Mouse (Mus musculus): ENCODE measurements at regions not wholly inside any gene's neighbourhood (a gene's known extent, or its start where the extent isn't known, plus 50 kb on each side); places are given as distances from the start of the nearest gene placed in this dataset.

DNA sequence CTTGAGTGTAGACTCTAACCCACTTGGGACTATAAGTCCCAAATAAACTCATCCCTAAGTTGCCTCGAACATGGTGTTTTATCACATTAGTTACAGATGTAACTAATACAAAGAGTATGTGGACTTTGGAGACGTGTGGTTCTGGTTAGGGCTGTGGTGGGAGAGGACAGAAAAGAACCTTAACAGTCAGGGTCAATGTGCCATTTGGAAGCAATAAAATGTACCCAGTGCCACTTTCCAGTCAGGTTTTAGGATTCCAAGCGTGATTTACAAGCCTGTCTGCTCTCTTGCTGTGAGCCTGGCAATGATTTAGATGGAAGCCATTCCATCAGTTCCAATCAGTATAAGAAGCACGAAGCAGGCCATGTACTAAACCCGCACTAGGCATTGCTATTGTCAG is 65.2 kb upstream of the D16Ertd472e start:
- no peak for DNase-seq (ENCODE audit: low spot score)

DNA sequence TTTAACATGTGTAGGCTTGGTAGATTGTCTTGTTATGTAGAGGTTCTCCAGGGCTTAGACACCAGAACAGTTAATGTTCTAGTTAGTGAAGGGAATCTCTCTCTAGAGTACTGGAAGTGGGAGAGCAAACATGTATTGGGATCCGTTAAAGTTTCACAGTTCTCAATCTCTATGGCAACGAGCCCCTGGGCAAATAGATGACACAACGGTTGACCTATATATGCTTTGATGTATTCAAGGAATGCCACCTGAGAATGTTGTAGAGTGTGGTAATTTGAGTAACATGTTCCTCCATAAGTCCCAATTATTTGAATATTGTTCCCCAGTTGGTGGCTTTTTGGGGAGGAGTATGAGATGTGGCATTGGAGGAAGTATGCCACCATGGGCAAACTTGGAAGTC is 64.7 kb upstream of the D16Ertd472e start:
- no peak for TF ChIP-seq TAL1 (conservative IDR thresholded peaks at IDR 0.05; ENCODE audit: low read depth, low read length)
- no peak for TF ChIP-seq POLR2AphosphoS5 (IDR thresholded peaks at IDR 0.05; ENCODE audit: insufficient replicate concordance, low read depth, low read length)
- no peak for TF ChIP-seq GATA1 (IDR thresholded peaks at IDR 0.05; ENCODE audit: borderline replicate concordance, low read length)
- no peak for TF ChIP-seq GATA2 (IDR thresholded peaks at IDR 0.05; ENCODE audit: borderline replicate concordance, low read depth, low read length)
- no peak for TF ChIP-seq CTCF (IDR thresholded peaks at IDR 0.05; ENCODE audit: low read depth, low read length)
- H3K9me3 ChIP-seq (replicated peaks): peaks cover 29% of the 10 kb centered on the region
- no peaks in the 10 kb centered on the region for H3K27me3 ChIP-seq (ENCODE audit: insufficient read depth, low read length)
- no peak overlapping the region for H3K4me3 ChIP-seq (ENCODE audit: low read depth, low read length)
- H3K36me3 ChIP-seq (replicated peaks): no peaks in the 10 kb centered on the region
- DNase-seq (ENCODE audit: low spot score) (no peak), ATAC-seq (ENCODE audit: extremely low read depth, insufficient number of reproducible peaks, low FRiP score, poor library complexity, severe bottlenecking) (no peak)
- no peaks in the 10 kb centered on the region for H3K4me1 ChIP-seq (ENCODE audit: insufficient read depth, low read depth, low read length)

More for the DNA sequence above, 65.2 kb upstream of the D16Ertd472e start:
- no peaks in the 10 kb centered on the region for H3K27me3 ChIP-seq (ENCODE audit: insufficient read depth, low read length)
- no peak overlapping the region for H3K4me3 ChIP-seq (ENCODE audit: low read depth, low read length)
- H3K9me3 ChIP-seq (replicated peaks): peaks cover 29% of the 10 kb centered on the region
- no peak for ATAC-seq (ENCODE audit: extremely low read depth, insufficient number of reproducible peaks, low FRiP score, poor library complexity, severe bottlenecking)
- no peaks in the 10 kb centered on the region for H3K36me3 ChIP-seq (replicated peaks)
- TF ChIP-seq GATA1 (IDR thresholded peaks at IDR 0.05; ENCODE audit: borderline replicate concordance, low read length) (no peak), TAL1 (conservative IDR thresholded peaks at IDR 0.05; ENCODE audit: low read depth, low read length) (no peak), POLR2AphosphoS5 (IDR thresholded peaks at IDR 0.05; ENCODE audit: insufficient replicate concordance, low read depth, low read length) (no peak), CTCF (IDR thresholded peaks at IDR 0.05; ENCODE audit: low read depth, low read length) (no peak), GATA2 (IDR thresholded peaks at IDR 0.05; ENCODE audit: borderline replicate concordance, low read depth, low read length) (no peak)
- no peaks in the 10 kb centered on the region for H3K4me1 ChIP-seq (ENCODE audit: insufficient read depth, low read depth, low read length)

DNA sequence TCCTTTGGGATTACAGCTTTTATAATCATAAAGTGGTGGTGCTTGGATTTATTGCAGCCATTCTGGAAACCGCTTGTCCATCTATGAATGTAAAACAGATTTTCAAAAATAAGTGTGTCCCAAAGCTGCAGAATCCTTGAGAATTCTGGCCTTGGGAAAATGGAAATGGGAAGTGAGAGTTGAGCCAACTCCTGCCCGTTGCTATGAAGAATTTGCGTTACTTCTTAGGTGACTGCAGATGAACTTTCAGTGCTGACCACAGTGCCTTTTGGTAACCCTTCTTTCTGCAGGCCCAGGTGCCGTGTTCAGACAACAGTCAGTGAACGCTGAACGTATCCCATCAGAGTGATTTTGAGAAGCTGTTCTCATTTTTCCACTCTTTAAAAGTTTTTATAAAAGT is 60.9 kb upstream of the D16Ertd472e start:
- Histone ChIP-seq H3K4me3 (ENCODE audit: low read depth, low read length) (no peak overlapping the region), H3K27me3 (ENCODE audit: insufficient read depth, low read length) (no peaks in the 10 kb centered on the region), H3K36me3 (replicated peaks) (no peaks in the 10 kb centered on the region), H3K9me3 (replicated peaks) (peaks cover 44% of the 10 kb centered on the region), H3K4me1 (ENCODE audit: insufficient read depth, low read depth, low read length) (no peaks in the 10 kb centered on the region)
- TF ChIP-seq TAL1 (conservative IDR thresholded peaks at IDR 0.05; ENCODE audit: low read depth, low read length) (no peak), POLR2AphosphoS5 (IDR thresholded peaks at IDR 0.05; ENCODE audit: insufficient replicate concordance, low read depth, low read length) (no peak), GATA2 (IDR thresholded peaks at IDR 0.05; ENCODE audit: borderline replicate concordance, low read depth, low read length) (no peak), GATA1 (IDR thresholded peaks at IDR 0.05; ENCODE audit: borderline replicate concordance, low read length) (no peak), CTCF (IDR thresholded peaks at IDR 0.05; ENCODE audit: low read depth, low read length) (no peak)
- no peak for DNase-seq (ENCODE audit: low spot score)
- no peak for ATAC-seq (ENCODE audit: extremely low read depth, insufficient number of reproducible peaks, low FRiP score, poor library complexity, severe bottlenecking)

DNA sequence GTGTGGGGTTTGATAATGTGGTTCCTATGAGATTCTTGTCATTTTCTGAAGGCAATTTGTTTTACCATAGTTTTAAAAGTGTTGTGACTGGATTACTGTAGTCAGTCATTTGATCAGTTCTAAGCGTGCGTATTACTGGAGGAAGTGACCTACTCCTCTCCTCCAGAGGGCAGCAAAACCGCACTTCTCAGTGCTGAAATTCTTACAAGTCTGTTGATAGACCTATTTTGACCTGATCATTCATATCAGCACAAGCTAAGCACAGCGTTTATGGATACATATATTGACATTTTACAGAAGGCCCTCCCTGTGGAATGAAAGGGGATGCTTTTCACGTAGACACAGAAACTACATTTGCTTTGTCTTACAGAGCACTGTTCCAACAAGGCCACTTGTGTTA is 60.5 kb upstream of the D16Ertd472e start:
- H3K4me1 ChIP-seq (ENCODE audit: insufficient read depth, low read depth, low read length): no peaks in the 10 kb centered on the region
- no peaks in the 10 kb centered on the region for H3K27me3 ChIP-seq (ENCODE audit: insufficient read depth, low read length)
- no peak for DNase-seq (ENCODE audit: low spot score)
- peaks cover 42% of the 10 kb centered on the region for H3K9me3 ChIP-seq (replicated peaks)
- no peaks in the 10 kb centered on the region for H3K36me3 ChIP-seq (replicated peaks)
- no peak for ATAC-seq (ENCODE audit: extremely low read depth, insufficient number of reproducible peaks, low FRiP score, poor library complexity, severe bottlenecking)
- no peak overlapping the region for H3K4me3 ChIP-seq (ENCODE audit: low read depth, low read length)
- TF ChIP-seq GATA2 (IDR thresholded peaks at IDR 0.05; ENCODE audit: borderline replicate concordance, low read depth, low read length): no peak
- no peak for TF ChIP-seq GATA1 (IDR thresholded peaks at IDR 0.05; ENCODE audit: borderline replicate concordance, low read length)
- TF ChIP-seq CTCF (IDR thresholded peaks at IDR 0.05; ENCODE audit: low read depth, low read length): no peak
- TF ChIP-seq TAL1 (conservative IDR thresholded peaks at IDR 0.05; ENCODE audit: low read depth, low read length): no peak
- TF ChIP-seq POLR2AphosphoS5 (IDR thresholded peaks at IDR 0.05; ENCODE audit: insufficient replicate concordance, low read depth, low read length): no peak

DNA sequence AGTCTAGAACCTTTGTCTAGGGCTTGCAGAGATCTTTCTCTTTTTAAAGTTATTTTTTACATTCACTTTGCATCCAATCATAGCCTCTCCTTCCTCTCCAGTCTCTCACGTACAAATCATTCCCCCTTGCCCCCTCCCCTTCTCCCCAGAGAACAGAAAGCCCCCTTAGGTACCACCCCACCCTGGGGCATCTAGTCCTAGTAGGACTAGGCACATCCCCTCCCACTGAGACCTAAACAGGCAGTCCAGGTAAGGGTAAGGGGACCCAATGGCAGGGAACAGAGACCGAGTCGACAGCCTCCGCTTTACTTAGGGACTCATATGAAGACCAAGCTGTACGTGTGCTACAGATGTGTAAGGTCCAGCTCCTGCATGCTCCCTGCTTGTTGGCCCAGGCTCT is 59.3 kb upstream of the D16Ertd472e start:
- H3K4me3 ChIP-seq (ENCODE audit: low read depth, low read length): no peak overlapping the region
- TF ChIP-seq GATA1 (IDR thresholded peaks at IDR 0.05; ENCODE audit: borderline replicate concordance, low read length) (no peak), POLR2AphosphoS5 (IDR thresholded peaks at IDR 0.05; ENCODE audit: insufficient replicate concordance, low read depth, low read length) (no peak), CTCF (IDR thresholded peaks at IDR 0.05; ENCODE audit: low read depth, low read length) (no peak), GATA2 (IDR thresholded peaks at IDR 0.05; ENCODE audit: borderline replicate concordance, low read depth, low read length) (no peak), TAL1 (conservative IDR thresholded peaks at IDR 0.05; ENCODE audit: low read depth, low read length) (no peak)
- ATAC-seq (ENCODE audit: extremely low read depth, insufficient number of reproducible peaks, low FRiP score, poor library complexity, severe bottlenecking): no peak
- no peaks in the 10 kb centered on the region for H3K27me3 ChIP-seq (ENCODE audit: insufficient read depth, low read length)
- no peaks in the 10 kb centered on the region for H3K4me1 ChIP-seq (ENCODE audit: insufficient read depth, low read depth, low read length)
- H3K36me3 ChIP-seq (replicated peaks): no peaks in the 10 kb centered on the region
- H3K9me3 ChIP-seq (replicated peaks): peaks cover 41% of the 10 kb centered on the region
- DNase-seq (ENCODE audit: low spot score): no peak

DNA sequence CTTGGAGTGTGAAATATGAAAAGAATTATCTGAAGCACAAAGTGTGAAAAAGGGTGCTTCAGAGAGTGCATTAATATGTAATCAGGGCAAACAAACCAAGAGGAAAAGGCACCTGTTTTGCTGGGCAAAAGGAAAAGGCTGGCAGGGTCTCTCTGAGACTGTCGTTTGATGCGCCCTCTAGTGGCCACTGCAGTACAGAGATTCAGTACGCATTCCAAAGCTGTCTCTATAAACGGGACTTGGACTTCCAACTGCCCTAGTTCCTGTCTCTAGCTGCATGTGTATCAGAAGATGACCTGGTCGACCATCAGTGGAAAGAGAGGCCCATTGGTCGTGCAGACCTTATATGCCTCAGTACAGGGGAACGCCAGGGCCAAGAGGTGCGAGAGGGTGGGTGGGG is 58.7 kb upstream of the D16Ertd472e start:
- no peak for DNase-seq (ENCODE audit: low spot score)
- no peaks in the 10 kb centered on the region for H3K36me3 ChIP-seq (replicated peaks)
- no peak for ATAC-seq (ENCODE audit: extremely low read depth, insufficient number of reproducible peaks, low FRiP score, poor library complexity, severe bottlenecking)
- H3K4me1 ChIP-seq (ENCODE audit: insufficient read depth, low read depth, low read length): no peaks in the 10 kb centered on the region
- TF ChIP-seq TAL1 (conservative IDR thresholded peaks at IDR 0.05; ENCODE audit: low read depth, low read length) (no peak), CTCF (IDR thresholded peaks at IDR 0.05; ENCODE audit: low read depth, low read length) (0 out of 2 replicates have a peak, but pooled peaks have one; percentile 9)
- no peak overlapping the region for H3K4me3 ChIP-seq (ENCODE audit: low read depth, low read length)
- peaks cover 42% of the 10 kb centered on the region for H3K9me3 ChIP-seq (replicated peaks)
- H3K27me3 ChIP-seq (ENCODE audit: insufficient read depth, low read length): no peaks in the 10 kb centered on the region

DNA sequence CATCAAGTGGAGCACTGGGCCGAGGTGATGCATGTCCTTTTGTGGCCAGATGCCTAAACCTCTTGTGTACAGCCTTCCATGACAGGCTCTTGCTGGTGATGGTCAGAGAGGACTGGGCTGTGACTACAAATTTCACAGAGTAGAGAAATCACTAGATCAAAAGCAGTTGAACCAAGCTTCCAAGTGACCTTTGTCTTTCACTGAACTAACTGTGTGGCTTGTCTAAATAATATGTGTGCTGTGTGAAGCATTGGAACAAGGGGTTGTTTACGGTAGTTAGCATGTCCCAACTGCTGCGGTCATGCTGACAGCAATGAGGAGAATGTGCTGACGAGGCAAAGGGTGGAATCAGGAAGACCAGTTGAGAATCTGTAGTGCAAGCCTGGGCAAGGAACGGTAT is 55.3 kb upstream of the D16Ertd472e start:
- Histone ChIP-seq H3K27me3 (ENCODE audit: insufficient read depth, low read length) (no peaks in the 10 kb centered on the region), H3K36me3 (replicated peaks) (no peaks in the 10 kb centered on the region), H3K4me3 (ENCODE audit: low read depth, low read length) (no peak overlapping the region), H3K4me1 (ENCODE audit: insufficient read depth, low read depth, low read length) (no peaks in the 10 kb centered on the region), H3K9me3 (replicated peaks) (peaks cover 38% of the 10 kb centered on the region)
- ATAC-seq (ENCODE audit: extremely low read depth, insufficient number of reproducible peaks, low FRiP score, poor library complexity, severe bottlenecking) (no peak), DNase-seq (ENCODE audit: low spot score) (no peak)
- TF ChIP-seq POLR2AphosphoS5 (IDR thresholded peaks at IDR 0.05; ENCODE audit: insufficient replicate concordance, low read depth, low read length) (no peak), GATA1 (IDR thresholded peaks at IDR 0.05; ENCODE audit: borderline replicate concordance, low read length) (no peak), GATA2 (IDR thresholded peaks at IDR 0.05; ENCODE audit: borderline replicate concordance, low read depth, low read length) (no peak), CTCF (IDR thresholded peaks at IDR 0.05; ENCODE audit: low read depth, low read length) (no peak), TAL1 (conservative IDR thresholded peaks at IDR 0.05; ENCODE audit: low read depth, low read length) (no peak)

Data from G1E (cell line).